Mouse (Mus musculus): ENCODE measurements at regions not wholly inside any gene's neighbourhood (a gene's known extent, or its start where the extent isn't known, plus 50 kb on each side); places are given as distances from the start of the nearest gene placed in this dataset.

DNA sequence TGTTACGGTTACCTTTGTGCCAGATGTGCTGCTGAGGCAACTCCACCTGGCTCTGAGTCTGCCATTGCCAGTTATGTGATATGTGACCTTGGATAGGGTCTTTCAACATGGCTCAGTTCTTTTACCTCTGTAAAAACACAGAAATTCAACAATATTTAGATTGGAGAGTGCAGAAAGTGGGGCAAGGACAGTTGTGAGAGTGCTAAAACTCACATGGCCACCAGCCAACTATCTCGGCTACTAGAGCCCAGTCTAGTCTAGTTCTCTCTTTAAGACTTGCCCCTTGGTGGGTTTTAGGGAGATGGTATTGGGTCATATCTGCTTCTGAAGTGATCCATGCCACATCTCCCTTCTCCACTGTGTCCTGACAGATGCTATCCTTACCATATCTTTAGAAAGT lies 233.0 kb downstream of the Phf14 start:
- Histone ChIP-seq H3K27me3 (ENCODE audit: control insufficient read depth, insufficient read depth, low read length) (no peaks in the 10 kb centered on the region), H3K4me3 (ENCODE audit: low read depth, low read length) (no peak overlapping the region), H3K36me3 (ENCODE audit: control insufficient read depth, insufficient read depth, low read length) (no peaks in the 10 kb centered on the region), H3K4me1 (ENCODE audit: control insufficient read depth, insufficient read depth, low read length) (no peaks in the 10 kb centered on the region), H3K9me3 (ENCODE audit: control insufficient read depth, low read length) (no peaks in the 10 kb centered on the region), H3K27ac (ENCODE audit: low read depth, low read length) (no peak overlapping the region), H3K4me2 (ENCODE audit: low read depth, low read length) (no peak overlapping the region), H3K9ac (replicated peaks; ENCODE audit: low read depth, low read length) (no peak overlapping the region)
- 88% methylated on average over 2 of the region's 2 CpGs for WGBS
- no peak for ATAC-seq (ENCODE audit: low read depth)

DNA sequence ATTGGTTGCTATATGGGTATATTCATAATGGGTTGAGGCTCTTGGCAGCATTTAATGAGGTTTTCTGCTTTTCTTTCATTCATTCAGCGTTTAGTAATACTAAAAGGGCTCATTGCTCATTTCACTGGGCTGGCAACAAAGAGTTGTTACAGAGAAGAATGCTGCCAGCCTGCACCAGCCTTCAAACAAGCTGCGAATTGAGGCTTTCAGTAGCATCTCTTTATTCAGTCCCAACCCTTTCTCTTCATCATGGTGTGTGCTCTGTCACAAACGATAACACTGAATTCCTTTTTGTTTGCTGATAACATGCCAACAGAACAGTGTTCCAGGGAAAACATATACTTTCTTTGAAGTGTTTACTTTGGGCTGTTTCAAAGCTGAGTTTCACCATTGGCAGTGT lies 237.6 kb downstream of the Phf14 start:
- Histone ChIP-seq H3K9ac (replicated peaks; ENCODE audit: low read depth, low read length) (no peak overlapping the region), H3K36me3 (ENCODE audit: control insufficient read depth, insufficient read depth, low read length) (no peaks in the 10 kb centered on the region), H3K4me1 (ENCODE audit: control insufficient read depth, insufficient read depth, low read length) (no peaks in the 10 kb centered on the region), H3K27ac (ENCODE audit: low read depth, low read length) (no peak overlapping the region), H3K27me3 (ENCODE audit: control insufficient read depth, insufficient read depth, low read length) (no peaks in the 10 kb centered on the region), H3K9me3 (ENCODE audit: control insufficient read depth, low read length) (no peaks in the 10 kb centered on the region), H3K4me2 (ENCODE audit: low read depth, low read length) (no peak overlapping the region), H3K4me3 (ENCODE audit: low read depth, low read length) (no peak overlapping the region)
- 56% methylated on average over 3 of the region's 3 CpGs for WGBS
- no peak for ATAC-seq (ENCODE audit: low read depth)

DNA sequence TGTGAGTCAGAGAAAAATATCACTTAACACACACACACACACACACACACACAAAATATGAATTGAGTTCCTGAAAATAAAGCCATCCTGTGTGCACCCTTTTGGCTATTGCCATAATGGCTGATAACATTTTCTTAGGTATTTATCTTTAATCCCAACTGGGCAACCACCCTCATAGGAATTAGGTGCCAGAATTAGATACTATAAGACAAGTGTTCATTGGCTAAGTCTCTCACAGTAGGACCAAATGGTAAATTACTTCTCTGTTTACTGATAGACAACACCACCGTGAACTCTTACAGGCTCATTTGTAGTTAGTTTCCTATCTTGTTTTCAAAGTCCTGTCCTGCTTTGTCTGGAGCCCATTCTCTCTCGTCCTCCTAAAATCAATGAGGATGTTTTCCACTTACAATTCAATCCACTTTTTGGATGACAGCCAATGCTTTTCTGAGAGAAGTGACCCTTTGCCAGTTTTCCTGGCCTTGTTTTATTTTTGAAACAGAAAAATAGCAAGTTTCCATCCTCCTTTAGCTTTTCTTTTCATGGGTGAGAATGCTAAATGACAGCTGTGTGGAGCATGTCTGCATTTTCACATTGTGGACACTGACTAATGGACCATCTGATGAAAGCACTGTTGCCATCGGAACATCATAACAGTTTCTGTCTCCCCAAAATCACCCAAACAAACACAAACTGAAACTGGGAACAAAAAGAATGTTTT lies 243.2 kb downstream of the Phf14 start:
- H3K4me1 ChIP-seq (ENCODE audit: control insufficient read depth, insufficient read depth, low read length): no peaks in the 10 kb centered on the region
- no peak overlapping the region for H3K27ac ChIP-seq (ENCODE audit: low read depth, low read length)
- H3K4me3 ChIP-seq (ENCODE audit: low read depth, low read length): no peak overlapping the region
- H3K36me3 ChIP-seq (ENCODE audit: control insufficient read depth, insufficient read depth, low read length): no peaks in the 10 kb centered on the region
- WGBS: 56% methylated on average over 3 of the region's 3 CpGs
- ATAC-seq (ENCODE audit: low read depth): no peak
- H3K9ac ChIP-seq (replicated peaks; ENCODE audit: low read depth, low read length): no peak overlapping the region
- no peaks in the 10 kb centered on the region for H3K9me3 ChIP-seq (ENCODE audit: control insufficient read depth, low read length)
- no peaks in the 10 kb centered on the region for H3K27me3 ChIP-seq (ENCODE audit: control insufficient read depth, insufficient read depth, low read length)
- H3K4me2 ChIP-seq (ENCODE audit: low read depth, low read length): no peak overlapping the region

DNA sequence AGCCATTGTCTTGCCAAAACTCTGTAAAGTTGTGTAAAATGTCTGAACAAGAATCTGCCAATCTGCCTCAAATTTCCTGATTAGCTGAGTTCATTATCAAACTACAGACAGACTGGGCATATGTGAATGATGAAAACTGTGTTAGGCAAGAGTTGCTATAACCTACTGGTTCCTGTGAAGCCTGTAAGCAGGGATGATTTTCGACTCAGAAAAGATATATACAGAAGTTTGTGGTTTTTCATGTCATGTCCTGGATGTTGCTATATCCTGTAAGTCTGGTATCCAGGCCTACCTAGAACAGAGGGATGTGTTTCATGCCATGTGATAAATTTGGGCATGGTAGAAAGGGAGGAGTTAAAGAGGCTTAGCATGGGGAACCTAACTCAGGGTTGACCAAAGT lies 256.4 kb downstream of the Phf14 start:
- no peak for ATAC-seq (ENCODE audit: low read depth)
- 83% methylated on average over 1 of the region's 1 CpGs for WGBS

DNA sequence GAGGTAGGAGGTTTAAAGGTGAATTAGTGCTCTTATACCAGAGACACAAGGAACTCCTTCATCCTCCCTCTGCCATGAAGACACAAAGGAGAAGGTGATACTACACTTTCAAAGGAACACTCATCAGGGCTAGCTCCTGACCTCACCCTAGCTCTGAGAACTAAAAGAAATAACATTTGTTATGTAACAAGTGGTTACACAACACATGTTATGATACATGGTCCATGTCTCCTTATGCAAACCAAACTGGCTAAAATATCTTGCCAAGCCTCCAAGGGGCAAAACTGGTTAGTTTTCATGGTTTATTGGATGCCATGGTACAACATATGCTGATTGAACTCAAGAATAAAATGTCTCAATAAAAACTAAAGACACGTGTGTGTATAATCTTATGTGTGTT lies 260.9 kb downstream of the Phf14 start:
- no peaks in the 10 kb centered on the region for H3K27me3 ChIP-seq (ENCODE audit: control insufficient read depth, insufficient read depth, low read length)
- no peaks in the 10 kb centered on the region for H3K9me3 ChIP-seq (ENCODE audit: control insufficient read depth, low read length)
- no peak overlapping the region for H3K4me2 ChIP-seq (ENCODE audit: low read depth, low read length)
- H3K9ac ChIP-seq (replicated peaks; ENCODE audit: low read depth, low read length): no peak overlapping the region
- no peaks in the 10 kb centered on the region for H3K36me3 ChIP-seq (ENCODE audit: control insufficient read depth, insufficient read depth, low read length)
- 96% methylated on average over 1 of the region's 1 CpGs for WGBS
- ATAC-seq (ENCODE audit: low read depth): no peak
- H3K27ac ChIP-seq (ENCODE audit: low read depth, low read length): no peak overlapping the region
- no peaks in the 10 kb centered on the region for H3K4me1 ChIP-seq (ENCODE audit: control insufficient read depth, insufficient read depth, low read length)
- H3K4me3 ChIP-seq (ENCODE audit: low read depth, low read length): no peak overlapping the region

More for the DNA sequence above, 256.4 kb downstream of the Phf14 start:
- Histone ChIP-seq H3K4me3 (ENCODE audit: low read depth, low read length) (no peak overlapping the region), H3K27ac (ENCODE audit: low read depth, low read length) (no peak overlapping the region), H3K27me3 (ENCODE audit: control insufficient read depth, insufficient read depth, low read length) (no peaks in the 10 kb centered on the region), H3K9me3 (ENCODE audit: control insufficient read depth, low read length) (no peaks in the 10 kb centered on the region), H3K4me1 (ENCODE audit: control insufficient read depth, insufficient read depth, low read length) (no peaks in the 10 kb centered on the region), H3K36me3 (ENCODE audit: control insufficient read depth, insufficient read depth, low read length) (no peaks in the 10 kb centered on the region), H3K9ac (replicated peaks; ENCODE audit: low read depth, low read length) (no peak overlapping the region), H3K4me2 (ENCODE audit: low read depth, low read length) (no peak overlapping the region)

DNA sequence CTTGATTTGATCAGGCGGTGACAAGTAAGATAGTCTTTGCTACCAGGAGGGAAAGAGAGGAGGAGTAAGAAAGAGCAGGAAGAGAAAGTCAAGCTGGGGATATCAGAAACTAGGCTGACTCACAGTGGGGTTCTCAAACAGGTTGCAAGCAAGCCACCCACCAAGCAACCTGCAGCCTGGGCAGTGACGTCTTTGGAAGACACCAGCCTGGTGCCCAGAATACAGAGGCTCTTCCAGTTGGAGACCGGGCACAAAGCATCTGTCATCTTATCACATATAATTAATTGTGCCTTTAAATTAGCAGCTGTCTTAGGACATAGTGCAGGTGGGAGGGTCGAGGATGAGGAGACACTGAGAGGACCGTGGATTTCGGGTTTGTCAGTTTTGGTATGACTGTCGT lies 261.8 kb downstream of the Phf14 start:
- Histone ChIP-seq H3K27me3 (ENCODE audit: control insufficient read depth, insufficient read depth, low read length) (no peaks in the 10 kb centered on the region), H3K4me1 (ENCODE audit: control insufficient read depth, insufficient read depth, low read length) (no peaks in the 10 kb centered on the region), H3K27ac (ENCODE audit: low read depth, low read length) (no peak overlapping the region), H3K9ac (replicated peaks; ENCODE audit: low read depth, low read length) (no peak overlapping the region), H3K36me3 (ENCODE audit: control insufficient read depth, insufficient read depth, low read length) (no peaks in the 10 kb centered on the region), H3K9me3 (ENCODE audit: control insufficient read depth, low read length) (no peaks in the 10 kb centered on the region), H3K4me2 (ENCODE audit: low read depth, low read length) (no peak overlapping the region), H3K4me3 (ENCODE audit: low read depth, low read length) (no peak overlapping the region)
- ATAC-seq (ENCODE audit: low read depth): no peak
- 78% methylated on average over 7 of the region's 7 CpGs for WGBS

DNA sequence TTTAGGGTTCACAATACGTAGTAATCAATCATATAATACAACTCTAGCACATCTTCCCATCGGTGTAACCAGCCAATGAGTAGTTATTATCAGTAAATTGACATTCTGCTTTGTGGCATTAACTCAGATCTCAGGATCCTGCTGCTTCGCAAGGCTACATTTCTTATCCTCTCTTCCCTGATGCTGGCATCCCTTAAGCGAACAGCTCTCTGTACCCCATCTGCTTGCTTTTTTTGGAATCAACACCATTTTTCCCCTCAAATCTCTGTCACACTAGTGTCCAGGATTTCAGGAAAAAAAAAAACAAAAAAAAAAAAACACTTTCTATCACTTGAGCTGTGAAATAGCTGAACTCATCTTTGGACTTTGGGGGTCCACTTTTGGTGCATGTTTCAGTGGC lies 263.1 kb downstream of the Phf14 start:
- no peaks in the 10 kb centered on the region for H3K36me3 ChIP-seq (ENCODE audit: control insufficient read depth, insufficient read depth, low read length)
- no peak overlapping the region for H3K9ac ChIP-seq (replicated peaks; ENCODE audit: low read depth, low read length)
- 88% methylated on average over 4 of the region's 4 CpGs for WGBS
- no peak overlapping the region for H3K27ac ChIP-seq (ENCODE audit: low read depth, low read length)
- no peaks in the 10 kb centered on the region for H3K27me3 ChIP-seq (ENCODE audit: control insufficient read depth, insufficient read depth, low read length)
- H3K4me3 ChIP-seq (ENCODE audit: low read depth, low read length): no peak overlapping the region
- no peaks in the 10 kb centered on the region for H3K9me3 ChIP-seq (ENCODE audit: control insufficient read depth, low read length)
- no peak overlapping the region for H3K4me2 ChIP-seq (ENCODE audit: low read depth, low read length)
- ATAC-seq (ENCODE audit: low read depth): no peak
- no peaks in the 10 kb centered on the region for H3K4me1 ChIP-seq (ENCODE audit: control insufficient read depth, insufficient read depth, low read length)

DNA sequence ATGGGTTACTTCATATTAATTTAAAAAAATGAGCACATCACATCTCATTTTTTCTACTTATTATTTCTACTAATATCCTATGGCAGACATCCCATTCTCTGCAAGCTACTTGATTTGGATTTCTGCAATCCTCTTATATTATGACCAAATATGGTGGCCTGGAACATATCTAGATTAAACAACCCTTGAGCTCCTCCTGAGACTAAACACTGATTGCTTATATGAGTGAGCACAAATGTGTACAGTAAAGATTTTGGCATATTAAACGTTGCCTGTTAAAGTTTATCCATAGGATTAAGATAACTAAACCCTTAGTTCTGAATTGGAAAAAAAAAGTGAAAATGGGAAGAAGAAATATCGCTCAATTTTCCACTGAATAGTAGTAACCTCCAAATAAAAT lies 263.6 kb downstream of the Phf14 start:
- no peak for ATAC-seq (ENCODE audit: low read depth)
- WGBS: 85% methylated on average over 2 of the region's 2 CpGs

DNA sequence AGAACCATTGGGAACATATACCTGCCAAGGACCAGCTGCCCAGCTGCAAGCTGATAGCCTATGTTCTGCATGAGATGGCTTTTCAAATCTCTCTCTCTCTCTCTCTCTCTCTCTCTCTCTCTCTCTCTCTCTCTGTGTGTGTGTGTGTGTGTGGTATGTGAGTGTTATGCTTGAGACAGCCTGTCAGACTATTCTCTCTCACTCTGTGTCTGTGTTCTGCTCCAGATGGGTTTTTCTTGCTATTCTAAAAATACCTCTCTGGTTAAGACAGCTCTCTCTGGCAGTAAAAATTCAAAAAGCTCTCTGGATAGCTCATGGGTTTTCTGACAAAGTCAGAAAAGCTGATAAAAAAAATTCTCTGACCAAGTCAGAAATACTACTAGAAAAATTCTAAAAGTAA lies 270.4 kb downstream of the Phf14 start:
- no peak overlapping the region for H3K9ac ChIP-seq (replicated peaks; ENCODE audit: low read depth, low read length)
- H3K27ac ChIP-seq (ENCODE audit: low read depth, low read length): no peak overlapping the region
- no peak for ATAC-seq (ENCODE audit: low read depth)
- H3K36me3 ChIP-seq (ENCODE audit: control insufficient read depth, insufficient read depth, low read length): no peaks in the 10 kb centered on the region
- H3K4me1 ChIP-seq (ENCODE audit: control insufficient read depth, insufficient read depth, low read length): no peaks in the 10 kb centered on the region
- H3K9me3 ChIP-seq (ENCODE audit: control insufficient read depth, low read length): no peaks in the 10 kb centered on the region
- H3K27me3 ChIP-seq (ENCODE audit: control insufficient read depth, insufficient read depth, low read length): no peaks in the 10 kb centered on the region
- H3K4me2 ChIP-seq (ENCODE audit: low read depth, low read length): no peak overlapping the region
- H3K4me3 ChIP-seq (ENCODE audit: low read depth, low read length): no peak overlapping the region

More for the DNA sequence above, 263.6 kb downstream of the Phf14 start:
- Histone ChIP-seq H3K36me3 (ENCODE audit: control insufficient read depth, insufficient read depth, low read length) (no peaks in the 10 kb centered on the region), H3K27me3 (ENCODE audit: control insufficient read depth, insufficient read depth, low read length) (no peaks in the 10 kb centered on the region), H3K27ac (ENCODE audit: low read depth, low read length) (no peak overlapping the region), H3K4me3 (ENCODE audit: low read depth, low read length) (no peak overlapping the region), H3K9ac (replicated peaks; ENCODE audit: low read depth, low read length) (no peak overlapping the region), H3K4me1 (ENCODE audit: control insufficient read depth, insufficient read depth, low read length) (no peaks in the 10 kb centered on the region), H3K4me2 (ENCODE audit: low read depth, low read length) (no peak overlapping the region), H3K9me3 (ENCODE audit: control insufficient read depth, low read length) (no peaks in the 10 kb centered on the region)
